ENCODE assay signal across 11 mouse cellular contexts in genomic region chr19:21788999-21789398, GRCm38 (mm10). TPM values are rescaled to one million over a fixed set of nuclear protein-coding genes. Genes with fewer than 3 reads are reported as not detected.
A peak's percentile ranks its signal among the peaks of the same experiment; 100 is the strongest.
DNase-seq lines count a peak whose midpoint lies in the region; ATAC-seq lines count a peak whose summit lies in the region.
"Had no signal": no experiment of that assay in that cellular context is flagged by ENCODE, and none has a peak within 500 bp of the region (broad histone marks: within the 10 kb centered on the region; RNA-seq: fewer than 3 reads in every experiment).

No protein-coding gene starts in this region.

- 22% methylated on average over 8 of the region's 8 CpGs for WGBS in embryonic facial prominence, embryonic 12.5 days
- 9% methylated on average over 8 of the region's 8 CpGs for WGBS in hindbrain, embryonic 14.5 days
- 16% methylated on average over 8 of the region's 8 CpGs for WGBS in neural tube, embryonic 11.5 days

- H3K9ac ChIP-seq in embryonic facial prominence, embryonic 12.5 days = no peak overlapping the region
- peak overlapping the region; percentile 49 for H3K9ac ChIP-seq in hindbrain, embryonic 14.5 days
- peak overlapping the region; percentile 45 for H3K9ac ChIP-seq in neural tube, embryonic 11.5 days (ENCODE audit: low read length)

- no peak for ATAC-seq in embryonic facial prominence, embryonic 12.5 days (ENCODE audit: insufficient number of reproducible peaks, insufficient read depth, low FRiP score, low TSS enrichment)
- no peak for ATAC-seq in hindbrain, embryonic 14.5 days (ENCODE audit: low FRiP score)
- 0 out of 2 replicates have a peak, but pooled peaks have one; percentile 18 for ATAC-seq in neural tube, embryonic 11.5 days (ENCODE audit: insufficient read depth, low FRiP score, low TSS enrichment)
- ATAC-seq: inflammation-experienced regulatory T-cells, adult 6 months had no signal

- H3K27ac ChIP-seq in embryonic facial prominence, embryonic 12.5 days = peak overlapping the region; percentile 58; the same call in 1 of the 2 replicates
- peak overlapping the region; percentile 91 for H3K27ac ChIP-seq in hindbrain, embryonic 14.5 days
- H3K27ac ChIP-seq in neural tube, embryonic 11.5 days (ENCODE audit: low read depth, low read length) = peak overlapping the region; percentile 93

- H3K27me3 ChIP-seq in embryonic facial prominence, embryonic 12.5 days = no peaks in the 10 kb centered on the region
- no peaks in the 10 kb centered on the region for H3K27me3 ChIP-seq in hindbrain, embryonic 14.5 days (ENCODE audit: control insufficient read depth, insufficient read depth, low read length)
- no peaks in the 10 kb centered on the region for H3K27me3 ChIP-seq in neural tube, embryonic 11.5 days (ENCODE audit: control insufficient read depth, insufficient read depth, low read length)

- H3K4me2 ChIP-seq in embryonic facial prominence, embryonic 12.5 days (replicated peaks) = no peak overlapping the region
- H3K4me2 ChIP-seq in hindbrain, embryonic 14.5 days (replicated peaks) = peak overlapping the region; percentile 43
- H3K4me2 ChIP-seq in neural tube, embryonic 11.5 days (ENCODE audit: low read depth) = peak overlapping the region; percentile 37

- H3K4me3 ChIP-seq in embryonic facial prominence, embryonic 12.5 days = no peak overlapping the region
- H3K4me3 ChIP-seq in hindbrain, embryonic 14.5 days (replicated peaks; ENCODE audit: low read length) = peak overlapping the region; percentile 16
- no peak overlapping the region for H3K4me3 ChIP-seq in neural tube, embryonic 11.5 days (ENCODE audit: low read depth, low read length)

- H3K36me3 ChIP-seq in embryonic facial prominence, embryonic 12.5 days = peaks cover 15% of the 10 kb centered on the region
- H3K36me3 ChIP-seq in hindbrain, embryonic 14.5 days (replicated peaks; ENCODE audit: control insufficient read depth, insufficient read depth) = peaks cover 17% of the 10 kb centered on the region
- H3K36me3 ChIP-seq in neural tube, embryonic 11.5 days (ENCODE audit: control insufficient read depth, insufficient read depth, low read length) = no peaks in the 10 kb centered on the region

- no peaks in the 10 kb centered on the region for H3K9me3 ChIP-seq in embryonic facial prominence, embryonic 12.5 days
- H3K9me3 ChIP-seq in hindbrain, embryonic 14.5 days (ENCODE audit: control insufficient read depth, low read length) = no peaks in the 10 kb centered on the region
- H3K9me3 ChIP-seq in neural tube, embryonic 11.5 days (ENCODE audit: control insufficient read depth, low read length) = no peaks in the 10 kb centered on the region

- peaks cover 17% of the 10 kb centered on the region for H3K4me1 ChIP-seq in embryonic facial prominence, embryonic 12.5 days
- peaks cover 66% of the 10 kb centered on the region for H3K4me1 ChIP-seq in hindbrain, embryonic 14.5 days (replicated peaks; ENCODE audit: control insufficient read depth, insufficient read depth, low read length)
- peaks cover 48% of the 10 kb centered on the region for H3K4me1 ChIP-seq in neural tube, embryonic 11.5 days (ENCODE audit: control insufficient read depth, insufficient read depth, low read length)

- DNase-seq in embryo, embryonic 10 days (ENCODE audit: low spot score) = peak; percentile 16
- no peak for DNase-seq in embryo, embryonic 9.5 days (ENCODE audit: extremely low spot score)
- DNase-seq in hindbrain, embryonic 14.5 days (ENCODE audit: low spot score) = no peak
- DNase-seq in neural tube, embryonic 11.5 days (ENCODE audit: low spot score) = peak; percentile 63
- no peak for DNase-seq in lung, postnatal 25 days (ENCODE audit: low spot score)
- DNase-seq in kidney, adult 9 months = no peak
- no peak for DNase-seq in cerebellum, adult 11-12 months
- DNase-seq: lung, postnatal 14 days; thymus, postnatal 4 days had no signal

RNA-seq across cellular contexts. Expression of gene Cemip2, which starts 10.9 kb away (rescaled TPM):
- 51.7 and 55.0 TPM in 2 replicates for polyA plus RNA-seq in embryonic facial prominence, embryonic 12.5 days (2016; fragmentation: Nextera tagmentation; extraction: Ambion mirVana)
- 26.4 and 26.8 TPM in 2 replicates for polyA plus RNA-seq in hindbrain, embryonic 14.5 days (2014; fragmentation: Nextera tagmentation; extraction: Ambion mirVana)
- 99.9 and 108 TPM in 2 replicates for polyA plus RNA-seq in neural tube, embryonic 11.5 days (2014; fragmentation: Nextera tagmentation; extraction: Ambion mirVana)

Comparison
In these comparisons a context has a peak if more than half of its experiments do, and no peak if none do; other contexts are left out.
1. DNase-seq: peak in embryo, embryonic 10 days (single experiment) and neural tube, embryonic 11.5 days (single experiment); none in embryo, embryonic 9.5 days (single experiment), hindbrain, embryonic 14.5 days (single experiment), lung, postnatal 25 days (single experiment), kidney, adult 9 months (single experiment) and cerebellum, adult 11-12 months (single experiment).
2. Peak in every context shown above with its lines, with median percentiles within 50 percentile points of each other: H3K27ac ChIP-seq.